Comparison of ENCODE assay signal across 14 mouse cellular contexts in the genomic region with DNA sequence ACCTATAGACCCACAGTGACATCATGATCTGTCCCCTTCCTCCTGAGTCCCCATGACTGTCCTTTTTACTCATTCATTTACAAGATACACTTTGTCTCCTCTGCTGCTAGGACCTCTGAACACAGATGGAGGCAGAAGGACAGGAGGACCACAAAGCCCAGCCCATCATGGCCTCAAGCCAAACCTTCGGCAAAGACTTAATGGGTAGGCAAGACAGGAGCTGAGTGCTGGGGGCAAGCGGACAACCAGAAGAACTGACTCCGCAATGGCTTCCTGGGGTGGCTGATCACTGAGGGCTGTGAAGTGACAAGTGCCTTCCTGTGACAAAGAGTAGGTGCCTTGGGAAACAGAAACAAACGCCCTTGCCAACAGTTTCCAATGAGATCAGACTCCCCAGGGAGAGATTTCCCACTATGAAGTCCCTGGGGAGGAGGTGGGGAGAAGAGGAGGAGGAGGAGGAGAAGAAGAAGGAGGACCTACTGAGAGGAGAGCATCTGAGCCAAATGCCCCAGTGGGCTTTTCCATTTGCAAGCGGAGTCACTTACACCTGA.
DNase-seq lines count a peak whose midpoint lies in the region; ATAC-seq lines count a peak whose summit lies in the region.
"Had no signal": no experiment of that assay in that cellular context is flagged by ENCODE, and none has a peak within 500 bp of the region (broad histone marks: within the 10 kb centered on the region; RNA-seq: fewer than 3 reads in every experiment).

No protein-coding gene starts in this region.

- H3K4me2 ChIP-seq in kidney, embryonic 14.5 days (replicated peaks; ENCODE audit: low read depth, low read length): no peak overlapping the region
- H3K4me2 ChIP-seq in kidney, embryonic 16.5 days (replicated peaks; ENCODE audit: low read depth, low read length): no peak overlapping the region
- H3K4me2 ChIP-seq: embryonic facial prominence, embryonic 15.5 days; forebrain, embryonic 15.5 days; stomach, embryonic 15.5 days had no signal

- H3K9me3 ChIP-seq in kidney, embryonic 14.5 days (ENCODE audit: control insufficient read depth, low read length): no peaks in the 10 kb centered on the region
- H3K9me3 ChIP-seq in kidney, embryonic 16.5 days (ENCODE audit: low read length): no peaks in the 10 kb centered on the region
- H3K9me3 ChIP-seq: embryonic facial prominence, embryonic 15.5 days; forebrain, embryonic 15.5 days; stomach, embryonic 15.5 days had no signal

- DNase-seq in adrenal gland, adult 2 months: peak; percentile 33
- DNase-seq in adrenal gland, postnatal 25 days: no peak
- DNase-seq in kidney, postnatal 14 days: peak; percentile 60
- DNase-seq in lung, postnatal 36 days: peak; percentile 32
- DNase-seq in urinary bladder, adult 18-20 months (ENCODE audit: low spot score in 2 of 2): no peak
- DNase-seq in spleen, postnatal 10 days (ENCODE audit: low spot score in 2 of 2): no peak
- DNase-seq: cerebellum, postnatal 36 days; liver; right cerebral cortex, postnatal 4 days had no signal

- peaks cover 49% of the 10 kb centered on the region for H3K4me1 ChIP-seq in kidney, embryonic 14.5 days (ENCODE audit: control insufficient read depth, insufficient read depth, low read length)
- H3K4me1 ChIP-seq in kidney, embryonic 16.5 days (ENCODE audit: insufficient read depth, low read length): peaks cover 51% of the 10 kb centered on the region

- H3K4me3 ChIP-seq in kidney, embryonic 14.5 days (ENCODE audit: low read length): no peak overlapping the region
- H3K4me3 ChIP-seq in kidney, embryonic 16.5 days (ENCODE audit: low read length): no peak overlapping the region
- H3K4me3 ChIP-seq: embryonic facial prominence, embryonic 15.5 days; forebrain, embryonic 15.5 days; stomach, embryonic 15.5 days had no signal

- H3K36me3 ChIP-seq in kidney, embryonic 14.5 days (ENCODE audit: control insufficient read depth, insufficient read depth, low read length): no peaks in the 10 kb centered on the region
- peaks cover 7% of the 10 kb centered on the region; the same call in 1 of the 2 replicates for H3K36me3 ChIP-seq in kidney, embryonic 16.5 days (ENCODE audit: insufficient read depth, low read length)
- H3K36me3 ChIP-seq: embryonic facial prominence, embryonic 15.5 days; forebrain, embryonic 15.5 days; stomach, embryonic 15.5 days had no signal

- 0 out of 2 replicates have a peak, but pooled peaks have one; percentile 1 for ATAC-seq in kidney, embryonic 14.5 days (ENCODE audit: low FRiP score, low TSS enrichment)
- no peak for ATAC-seq in kidney, embryonic 16.5 days (ENCODE audit: low FRiP score, low TSS enrichment)
- ATAC-seq: forebrain, embryonic 15.5 days had no signal

- H3K9ac ChIP-seq in kidney, embryonic 14.5 days (ENCODE audit: low read depth, low read length): no peak overlapping the region
- H3K9ac ChIP-seq in kidney, embryonic 16.5 days (replicated peaks; ENCODE audit: low read length): no peak overlapping the region
- H3K9ac ChIP-seq: embryonic facial prominence, embryonic 15.5 days; forebrain, embryonic 15.5 days; stomach, embryonic 15.5 days had no signal

- H3K27me3 ChIP-seq in kidney, embryonic 14.5 days (ENCODE audit: control insufficient read depth, insufficient read depth, low read length): no peaks in the 10 kb centered on the region
- H3K27me3 ChIP-seq in kidney, embryonic 16.5 days (ENCODE audit: insufficient read depth, low read length): no peaks in the 10 kb centered on the region
- H3K27me3 ChIP-seq: embryonic facial prominence, embryonic 15.5 days; forebrain, embryonic 15.5 days; stomach, embryonic 15.5 days had no signal

- no peak overlapping the region for H3K27ac ChIP-seq in kidney, embryonic 14.5 days (ENCODE audit: low read depth, low read length)
- H3K27ac ChIP-seq in kidney, embryonic 16.5 days (ENCODE audit: low read length): no peak overlapping the region; the same call in 1 of the 2 replicates
- H3K27ac ChIP-seq: forebrain, embryonic 15.5 days; stomach, embryonic 15.5 days had no signal

- WGBS in kidney, embryonic 14.5 days: 40% methylated on average over 5 of the region's 5 CpGs
- WGBS in kidney, embryonic 16.5 days: 52% methylated on average over 5 of the region's 5 CpGs

Comparison
In these comparisons a context has a peak if more than half of its experiments do, and no peak if none do; other contexts are left out.
1. DNase-seq: peak in adrenal gland, adult 2 months (single experiment), kidney, postnatal 14 days (single experiment) and lung, postnatal 36 days (single experiment); none in adrenal gland, postnatal 25 days (single experiment), urinary bladder, adult 18-20 months (0 of 2) and spleen, postnatal 10 days (0 of 2).